Mouse (Mus musculus) ES-E14 (cell line): ENCODE measurements around the gene Olfr661. TPM values are rescaled to one million over a fixed set of nuclear protein-coding genes. Genes with fewer than 3 reads are reported as not detected.

Experiments
- DNase-seq: peaks from one replicate; pipeline ENCODE4 v3.0.0-alpha.2; 2013; ENCODE audit warnings: low read depth, low spot score
- H3K27ac ChIP-seq: 2 replicates; pipeline ENCODE4 v1.5.1; 2012; ENCODE audit warnings: low read depth, mild to moderate bottlenecking, low read length, moderate library complexity, mixed read lengths; ENCODE audit not compliant: poor library complexity, insufficient read depth, severe bottlenecking
- H3K36me3 ChIP-seq: 2 replicates; pipeline ENCODE4 v1.6.1; 2012; ENCODE audit warnings: mild to moderate bottlenecking, low read length, moderate library complexity, mixed read lengths; ENCODE audit not compliant: control insufficient read depth, poor library complexity, insufficient read depth, severe bottlenecking
- H3K4me1 ChIP-seq, 2 experiments: fragments of 150-350 bp in 1 of 2; sonication (generic) in 1 of 2; 2 replicates each; pipeline ENCODE4 v1.6.1; 2012; ENCODE audit warnings: low read length in 2 of 2, mild to moderate bottlenecking in 1 of 2, mixed read lengths in 1 of 2; ENCODE audit not compliant: control insufficient read depth in 2 of 2, insufficient read depth in 2 of 2, poor library complexity in 1 of 2
- H3K4me3 ChIP-seq, 2 experiments: fragments of 150-350 bp in 1 of 2; sonication (generic) in 1 of 2; 2 replicates each; pipeline ENCODE4 v1.5.1; 2012; ENCODE audit warnings: low read length in 2 of 2, low read depth in 1 of 2, mild to moderate bottlenecking in 1 of 2, mixed read lengths in 1 of 2; ENCODE audit not compliant: insufficient read depth in 1 of 2, poor library complexity in 1 of 2, severe bottlenecking in 1 of 2
- H3K9ac ChIP-seq: 2 replicates; pipeline ENCODE4 v1.6.1; 2012; ENCODE audit warnings: low read depth, mild to moderate bottlenecking, low read length, mixed read lengths; ENCODE audit not compliant: poor library complexity, insufficient read depth, severe bottlenecking
- H3K9me3 ChIP-seq: fragments of 150-350 bp; sonication (generic); 2 replicates; pipeline ENCODE4 v1.6.1; 2012; ENCODE audit warnings: low read depth, mild to moderate bottlenecking, low read length; ENCODE audit not compliant: control insufficient read depth, insufficient read depth
- CHD2 ChIP-seq: IDR thresholded peaks from 2 replicates; pipeline ENCODE4 v1.6.1; 2014; ENCODE audit warnings: mild to moderate bottlenecking, low read depth, low read length, inconsistent platforms
- HCFC1 ChIP-seq: IDR thresholded peaks from 2 replicates; pipeline ENCODE4 v1.6.1; 2012; ENCODE audit warnings: low read length, inconsistent platforms, borderline replicate concordance; ENCODE audit not compliant: insufficient read depth
- MAFK ChIP-seq: IDR thresholded peaks from 2 replicates; pipeline ENCODE4 v1.6.1; 2014; ENCODE audit warnings: mild to moderate bottlenecking, low read depth, low read length, inconsistent platforms; ENCODE audit not compliant: insufficient read depth
- ZC3H11A ChIP-seq: IDR thresholded peaks from 2 replicates; pipeline ENCODE4 v1.6.1; 2012; ENCODE audit warnings: low read depth, mild to moderate bottlenecking, inconsistent platforms, low read length, borderline replicate concordance
- ZNF384 ChIP-seq: IDR thresholded peaks from 2 replicates; pipeline ENCODE4 v1.6.1; 2012; ENCODE audit warnings: low read depth, low read length, inconsistent platforms
- in situ Hi-C, 2 experiments: fragments of 600-800 bp; cut with MboI; formaldehyde crosslinking; loops; one replicate each; pipeline ENCODE4 v1.15.1; 2025; ENCODE audit warnings: low sequenced_read_pairs in 2 of 2, inconsistent platforms in 1 of 2; ENCODE audit not compliant: unreplicated experiment in 2 of 2
- total RNA-seq: library from RNA; depleted of rRNA; stranded (reverse); fragments of 300-350 nt; gene quantifications from 2 replicates; pipeline ENCODE4 v1.2.3, GENCODE M21; 2012; rRNA removed

Olfr661 gene
- not detected in 2 replicates for total RNA-seq

DNA sequence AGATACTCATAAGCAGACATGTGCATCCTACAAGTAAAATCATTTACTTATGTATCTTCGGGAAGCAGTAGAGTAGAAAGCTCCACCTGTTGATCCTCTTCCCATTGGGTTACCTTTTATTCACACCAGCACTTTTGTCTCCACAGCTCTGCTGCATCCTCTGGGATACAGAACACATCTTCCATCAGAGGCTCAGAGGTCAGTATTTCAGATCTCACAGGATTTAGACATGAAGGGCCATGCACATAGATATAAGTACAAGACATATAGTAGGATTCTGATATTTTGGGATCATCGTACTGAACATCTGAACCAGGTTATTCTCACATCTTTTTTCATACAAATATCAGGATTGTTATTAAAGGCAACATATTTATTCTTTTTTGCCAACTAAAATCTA, at the start of gene Olfr661:
Gene Olfr661, plus strand, starts transcription at position 301 of the 400 bp plus-strand sequence.
- Histone ChIP-seq H3K27ac (no peak within 1 kb of the TSS), H3K9me3 (no peaks in the 10 kb centered on the region), H3K9ac (no peak within 1 kb of the TSS), H3K36me3 (no peaks in the 10 kb centered on the region), H3K4me3 (no peak within 1 kb of the TSS), H3K4me1 (no peaks in the 10 kb centered on the region)
- DNase-seq, result no peak
- no peak for TF ChIP-seq MAFK
- no peak for TF ChIP-seq CHD2
- no peak for TF ChIP-seq HCFC1
- no peak for TF ChIP-seq ZC3H11A
- no peak for TF ChIP-seq ZNF384
- in situ Hi-C loops, result no loop called here

GRCm38 (mm10) chr7:104646841-104647482, 39.3 kb upstream of the Olfr661 start, which contains the start of gene Olfr658:
Gene Olfr658, minus strand, starts transcription at chr7:104647305.
- no peak within 1 kb of the TSS for H3K27ac ChIP-seq
- H3K4me3 ChIP-seq, result peak within 1 kb of the TSS; percentile 64 to 73
- no peak within 1 kb of the TSS for H3K9ac ChIP-seq
- H3K4me1 ChIP-seq, result peaks cover 0 to 3% of the 10 kb centered on the region in 2 experiments; a peak in 1 of 4 replicates
- in situ Hi-C loops, result no loop called here
- H3K36me3 ChIP-seq, result no peaks in the 10 kb centered on the region
- no peaks in the 10 kb centered on the region for H3K9me3 ChIP-seq
- peak; percentile 28 for DNase-seq
- TF ChIP-seq ZC3H11A, result peak; percentile 26; the same call in 1 of the 2 replicates
- TF ChIP-seq CHD2, result no peak

GRCm38 (mm10) chr7:104666453-104666852, 19.8 kb upstream of the Olfr661 start, which contains the start of gene Olfr659:
Gene Olfr659, plus strand, starts transcription at chr7:104666753.
- H3K36me3 ChIP-seq, result no peaks in the 10 kb centered on the region
- no peak within 1 kb of the TSS for H3K4me3 ChIP-seq
- no peaks in the 10 kb centered on the region for H3K4me1 ChIP-seq
- TF ChIP-seq CHD2 (no peak), MAFK (no peak), HCFC1 (no peak), ZC3H11A (no peak), ZNF384 (no peak)
- H3K9ac ChIP-seq, result no peak within 1 kb of the TSS
- no peaks in the 10 kb centered on the region for H3K9me3 ChIP-seq
- H3K27ac ChIP-seq, result no peak within 1 kb of the TSS
- in situ Hi-C loops, result no loop called here
- no peak for DNase-seq

Other genes with a start within 250 kb of the Olfr661 start
- gene Trim30a, start 221.3 kb upstream of the Olfr661 start, total RNA-seq, result 0.36 TPM in 1 of 2 replicates, not detected in the other
- 0.11 and 0.13 TPM in 2 replicates for gene Trim30d, start 178.7 kb upstream of the Olfr661 start, total RNA-seq
- not detected in 2 replicates for gene Olfr651, start 136.4 kb upstream of the Olfr661 start, total RNA-seq
- not detected in 2 replicates for gene Olfr652, start 125.6 kb upstream of the Olfr661 start, total RNA-seq
- not detected in 2 replicates for gene Olfr653, start 109.2 kb upstream of the Olfr661 start, total RNA-seq
- not detected in 2 replicates for gene Olfr654, start 99.5 kb upstream of the Olfr661 start, total RNA-seq
- not detected in 2 replicates for gene Olfr655, start 84.7 kb upstream of the Olfr661 start, total RNA-seq
- gene Olfr656, start 72.5 kb upstream of the Olfr661 start, total RNA-seq, result not detected in 2 replicates
- gene Olfr657, start 61.7 kb upstream of the Olfr661 start, total RNA-seq, result not detected in 2 replicates
- 0.04 TPM in 1 of 2 replicates, not detected in the other for gene Olfr658, start 39.2 kb upstream of the Olfr661 start, total RNA-seq
- gene Olfr659, start 19.7 kb upstream of the Olfr661 start, total RNA-seq, result not detected in 2 replicates
- 6.5 and 10.5 TPM in 2 replicates for gene Usp17le, start 91.0 kb downstream of the Olfr661 start, total RNA-seq
- 6.9 and 9.3 TPM in 2 replicates for gene Usp17lb, start 156.1 kb downstream of the Olfr661 start, total RNA-seq
- 1.5 and 3.1 TPM in 2 replicates for gene Usp17la, start 170.5 kb downstream of the Olfr661 start, total RNA-seq
- gene Olfr665, start 191.5 kb downstream of the Olfr661 start, total RNA-seq, result not detected in 2 replicates
- not detected in 2 replicates for gene Olfr666, start 209.5 kb downstream of the Olfr661 start, total RNA-seq
- not detected in 2 replicates for gene Olfr667, start 235.0 kb downstream of the Olfr661 start, total RNA-seq
- gene Olfr668, start 241.6 kb downstream of the Olfr661 start, total RNA-seq, result not detected in 2 replicates
- not detected in 2 replicates for gene Olfr669, start 247.7 kb downstream of the Olfr661 start, total RNA-seq